Mouse (Mus musculus) forebrain, embryonic 11.5 days (tissue): Measurements from ENCODE around the gene Grasp. TPM values are rescaled to one million over a fixed set of nuclear protein-coding genes. Genes with fewer than 3 reads are reported as not detected.

Experiments used
- ATAC-seq: fragments of 200-750 bp; cut with Nextera tagmentation; replicated peaks from 2 replicates; pipeline ENCODE4 v1.8.0; 2017; ENCODE audit warnings: moderate TSS enrichment; ENCODE audit not compliant: low FRiP score
- DNase-seq: peaks from one replicate; pipeline ENCODE4 v3.0.0-alpha.2; 2017; ENCODE audit warnings: low spot score
- H3K27ac ChIP-seq: fragments of 300-500 bp; sonication (generic); 2 replicates; pipeline ENCODE4 v1.5.1; 2014; ENCODE audit warnings: low read depth, low read length
- H3K27me3 ChIP-seq: fragments of 300-500 bp; sonication (generic); 2 replicates; pipeline ENCODE4 v1.6.1; 2014; ENCODE audit warnings: mild to moderate bottlenecking, low read length, mixed read lengths; ENCODE audit not compliant: control insufficient read depth, insufficient read depth
- H3K36me3 ChIP-seq: fragments of 300-500 bp; sonication (generic); 2 replicates; pipeline ENCODE4 v1.6.1; 2014; ENCODE audit warnings: mild to moderate bottlenecking, low read length, moderate library complexity, mixed read lengths; ENCODE audit not compliant: control insufficient read depth, insufficient read depth
- H3K4me1 ChIP-seq: fragments of 300-500 bp; sonication (generic); replicated peaks from 2 replicates; pipeline ENCODE4 v1.6.1; 2014; ENCODE audit warnings: low read length, mixed read lengths; ENCODE audit not compliant: control insufficient read depth, insufficient read depth
- H3K4me2 ChIP-seq: fragments of 300-500 bp; sonication (generic); 2 replicates; pipeline ENCODE4 v1.6.1; 2014; ENCODE audit warnings: low read depth, mild to moderate bottlenecking, low read length, moderate library complexity, mixed read lengths; ENCODE audit not compliant: severe bottlenecking
- H3K4me3 ChIP-seq: fragments of 300-500 bp; sonication (generic); 2 replicates; pipeline ENCODE4 v1.5.1; 2014; ENCODE audit warnings: low read depth, low read length
- H3K9ac ChIP-seq: fragments of 300-500 bp; sonication (generic); 2 replicates; pipeline ENCODE4 v1.6.1; 2014; ENCODE audit warnings: low read length
- H3K9me3 ChIP-seq: fragments of 300-500 bp; sonication (generic); 2 replicates; pipeline ENCODE4 v1.6.1; 2016; ENCODE audit warnings: low read length, mixed read lengths; ENCODE audit not compliant: control insufficient read depth
- WGBS: fragments of 180-500 bp; shearing (Covaris S2); extraction: QIAGEN DNeasy Blood & Tissue Kit; methylation state at CpG from one replicate; pipeline ENCODE4 v1.1.7; 2014; 5-methylcytosine and 5-hydroxymethylcytosine counted together
- polyA plus RNA-seq: library from polyadenylated mRNA; unstranded; fragments of >200 nt; fragmentation: Nextera tagmentation; extraction: Ambion mirVana; gene quantifications from 2 replicates; pipeline ENCODE4 v1.2.1, GENCODE M21; 2014

Gene Grasp
- polyA plus RNA-seq, 1 experiment from 2014 or later, result 4.6 TPM

DNA sequence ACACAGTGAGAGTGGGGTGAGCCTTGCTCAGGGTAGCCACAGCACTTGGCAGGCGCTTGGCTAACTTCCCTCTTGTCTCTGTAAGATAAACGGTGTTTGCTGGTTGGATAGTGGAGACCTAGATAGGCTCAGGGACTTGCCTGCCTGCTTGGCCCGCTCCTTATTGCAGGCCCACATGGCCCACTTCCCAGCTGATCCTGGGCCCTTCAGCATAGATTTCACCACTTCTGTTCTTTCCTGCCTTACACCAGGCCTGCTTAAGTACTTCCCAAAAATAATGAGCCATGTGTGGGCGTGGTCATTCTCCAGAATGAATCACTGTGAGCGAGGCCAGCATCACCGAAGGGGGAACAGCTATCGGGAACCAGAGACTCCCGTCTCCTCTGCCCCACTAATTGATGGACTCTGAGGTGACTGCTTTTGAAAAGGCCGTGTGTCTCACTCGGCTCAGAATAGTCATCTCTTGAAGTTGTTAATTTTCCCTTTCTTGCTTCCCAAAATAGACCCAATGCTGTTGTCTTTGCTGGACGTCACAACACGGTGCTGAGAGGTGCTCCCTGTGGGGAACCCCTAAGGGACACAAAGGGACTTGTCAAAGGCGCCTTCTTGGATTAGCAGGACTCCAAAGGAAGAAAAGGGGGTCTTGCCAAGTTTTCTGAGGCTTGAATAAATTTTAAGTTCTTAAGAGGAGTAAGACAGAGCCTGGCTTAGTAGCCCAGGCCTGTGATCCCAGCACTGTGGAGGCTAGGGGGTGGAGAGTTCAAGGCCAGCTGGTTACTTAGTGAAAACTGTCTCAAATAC is 32.3 kb upstream of the Grasp start:
- DNase-seq (peak; percentile 80), ATAC-seq (peak; percentile 83)
- peak overlapping the region; percentile 62; the same call in 1 of the 2 replicates for H3K27ac ChIP-seq
- peaks cover 18% of the 10 kb centered on the region; the same call in 1 of the 2 replicates for H3K4me1 ChIP-seq
- H3K36me3 ChIP-seq, result peaks cover 14% of the 10 kb centered on the region; the same call in 1 of the 2 replicates
- no peaks in the 10 kb centered on the region for H3K27me3 ChIP-seq
- H3K4me2 ChIP-seq, result no peak overlapping the region
- WGBS, result 17% methylated on average over 13 of the region's 13 CpGs
- no peak overlapping the region for H3K4me3 ChIP-seq
- no peaks in the 10 kb centered on the region; the same call in 1 of the 2 replicates for H3K9me3 ChIP-seq
- H3K9ac ChIP-seq, result no peak overlapping the region

DNA sequence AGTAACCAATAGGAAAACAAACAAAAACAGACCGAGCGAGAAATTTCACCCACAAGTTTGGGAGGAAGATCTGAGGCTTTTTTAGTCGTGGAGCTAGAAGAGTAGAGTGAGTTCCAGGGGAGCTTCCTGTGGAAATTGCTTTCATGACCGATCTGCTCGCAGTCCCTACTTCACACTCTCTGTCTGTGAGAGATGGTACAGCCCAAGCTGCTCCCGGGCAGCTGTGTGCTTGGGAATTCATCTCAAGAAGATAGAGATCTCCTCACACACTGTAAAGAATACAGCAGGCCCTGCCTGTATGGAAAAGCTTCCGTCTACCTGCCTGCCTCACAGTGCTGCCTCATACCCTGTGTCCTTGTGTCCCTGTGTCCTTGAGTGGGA is 31.7 kb upstream of the Grasp start:
- H3K36me3 ChIP-seq, result peaks cover 14% of the 10 kb centered on the region; the same call in 1 of the 2 replicates
- no peak overlapping the region for H3K4me3 ChIP-seq
- H3K27me3 ChIP-seq, result no peaks in the 10 kb centered on the region
- no peaks in the 10 kb centered on the region; the same call in 1 of the 2 replicates for H3K9me3 ChIP-seq
- peaks cover 18% of the 10 kb centered on the region; the same call in 1 of the 2 replicates for H3K4me1 ChIP-seq
- peak overlapping the region; percentile 62; the same call in 1 of the 2 replicates for H3K27ac ChIP-seq
- no peak for ATAC-seq
- 41% methylated on average over 7 of the region's 7 CpGs for WGBS
- no peak overlapping the region for H3K4me2 ChIP-seq
- H3K9ac ChIP-seq, result no peak overlapping the region
- no peak for DNase-seq

DNA sequence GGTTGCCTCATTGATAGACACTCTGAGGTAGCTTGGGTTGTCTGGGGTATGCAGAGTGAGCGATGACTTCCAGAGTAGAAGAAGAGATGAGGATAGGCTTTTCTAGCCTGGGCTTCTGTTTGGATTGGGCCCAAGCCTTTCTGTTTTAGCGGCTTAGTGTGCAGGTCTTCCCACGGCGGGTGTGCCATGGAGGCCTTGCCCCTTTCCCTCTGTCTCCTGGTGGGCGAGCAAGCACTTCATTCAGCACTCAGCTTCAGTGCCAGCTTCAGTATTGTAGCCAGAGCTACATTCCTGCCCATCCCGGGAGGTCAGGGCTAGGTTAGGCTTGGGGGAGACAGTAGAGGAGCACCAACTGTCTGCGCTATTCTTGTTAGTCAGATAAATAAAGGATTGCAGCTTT is 31.3 kb upstream of the Grasp start:
- H3K4me1 ChIP-seq, result peaks cover 18% of the 10 kb centered on the region; the same call in 1 of the 2 replicates
- H3K4me2 ChIP-seq, result no peak overlapping the region
- no peak for ATAC-seq
- H3K4me3 ChIP-seq, result no peak overlapping the region
- no peak overlapping the region for H3K27ac ChIP-seq
- H3K9me3 ChIP-seq, result no peaks in the 10 kb centered on the region; the same call in 1 of the 2 replicates
- no peaks in the 10 kb centered on the region for H3K27me3 ChIP-seq
- no peak for DNase-seq
- 87% methylated on average over 7 of the region's 7 CpGs for WGBS
- peaks cover 14% of the 10 kb centered on the region; the same call in 1 of the 2 replicates for H3K36me3 ChIP-seq
- H3K9ac ChIP-seq, result no peak overlapping the region

DNA sequence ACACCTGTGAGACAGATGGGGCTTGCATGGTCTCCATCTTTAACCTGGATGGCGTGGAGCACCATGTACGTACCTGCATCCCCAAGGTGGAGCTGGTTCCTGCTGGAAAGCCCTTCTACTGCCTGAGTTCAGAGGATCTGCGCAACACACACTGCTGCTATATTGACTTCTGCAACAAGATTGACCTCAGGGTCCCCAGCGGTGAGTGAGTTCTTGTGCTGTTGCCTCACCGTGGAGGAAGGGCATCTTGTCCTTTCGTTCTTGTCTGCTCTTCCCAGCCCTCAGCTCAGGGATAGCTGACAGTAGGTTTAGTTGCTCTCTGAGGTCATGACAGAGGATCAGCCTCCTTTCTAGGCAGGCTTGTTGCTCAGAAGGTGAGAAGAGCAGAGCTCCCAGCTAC is 30.0 kb upstream of the Grasp start:
- no peaks in the 10 kb centered on the region for H3K27me3 ChIP-seq
- no peak overlapping the region for H3K9ac ChIP-seq
- no peaks in the 10 kb centered on the region; the same call in 1 of the 2 replicates for H3K9me3 ChIP-seq
- H3K4me2 ChIP-seq, result no peak overlapping the region
- ATAC-seq (no peak), DNase-seq (no peak)
- no peak overlapping the region for H3K4me3 ChIP-seq
- H3K4me1 ChIP-seq, result peaks cover 18% of the 10 kb centered on the region; the same call in 1 of the 2 replicates
- H3K36me3 ChIP-seq, result peaks cover 14% of the 10 kb centered on the region; the same call in 1 of the 2 replicates
- H3K27ac ChIP-seq, result no peak overlapping the region
- 97% methylated on average over 6 of the region's 6 CpGs for WGBS

DNA sequence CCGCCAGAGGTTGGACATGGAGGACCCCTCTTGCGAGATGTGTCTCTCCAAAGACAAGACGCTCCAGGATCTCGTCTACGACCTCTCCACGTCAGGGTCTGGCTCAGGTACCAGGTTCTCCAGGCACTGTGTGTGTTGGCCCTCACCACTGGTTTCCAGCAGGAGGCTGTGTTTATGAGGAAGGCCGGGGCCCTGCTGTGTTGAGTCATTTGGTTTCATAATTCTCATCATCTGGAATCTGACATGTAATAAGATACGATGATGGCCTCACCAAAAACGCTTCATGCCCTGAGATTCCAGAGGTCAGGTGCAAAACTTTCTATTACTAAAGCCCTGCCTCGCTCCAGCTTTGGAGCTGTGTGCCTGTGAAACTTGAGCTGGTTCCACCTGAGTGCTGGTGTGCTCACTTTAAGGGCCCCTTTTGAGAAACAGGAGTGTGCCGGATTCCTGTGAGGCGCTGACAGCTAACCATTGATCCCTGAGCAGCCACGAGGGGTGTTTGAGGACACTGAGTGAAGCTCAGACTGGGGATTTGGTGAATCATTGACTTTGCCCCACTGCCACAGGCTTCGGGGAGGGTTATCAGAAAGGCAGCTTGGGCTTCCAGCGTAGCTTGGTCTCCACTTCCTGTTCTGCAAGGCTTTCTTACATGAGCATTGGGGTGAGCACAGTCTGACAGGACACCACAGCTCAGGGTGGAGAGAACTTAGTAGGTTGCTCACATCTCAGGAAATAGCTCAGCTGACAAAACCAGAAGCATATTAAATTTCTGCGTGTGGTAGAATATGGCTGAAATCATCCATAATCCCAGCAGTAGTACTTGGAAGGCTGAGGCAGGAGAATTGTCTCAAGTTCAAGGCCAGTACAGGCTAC is 28.8 kb upstream of the Grasp start:
- ATAC-seq (no peak), DNase-seq (no peak)
- Histone ChIP-seq H3K9ac (no peak overlapping the region), H3K4me3 (no peak overlapping the region), H3K4me1 (peaks cover 18% of the 10 kb centered on the region; the same call in 1 of the 2 replicates), H3K27me3 (no peaks in the 10 kb centered on the region), H3K36me3 (peaks cover 17% of the 10 kb centered on the region; the same call in 1 of the 2 replicates), H3K4me2 (no peak overlapping the region), H3K27ac (no peak overlapping the region), H3K9me3 (no peaks in the 10 kb centered on the region; the same call in 1 of the 2 replicates)
- 94% methylated on average over 16 of the region's 16 CpGs for WGBS

DNA sequence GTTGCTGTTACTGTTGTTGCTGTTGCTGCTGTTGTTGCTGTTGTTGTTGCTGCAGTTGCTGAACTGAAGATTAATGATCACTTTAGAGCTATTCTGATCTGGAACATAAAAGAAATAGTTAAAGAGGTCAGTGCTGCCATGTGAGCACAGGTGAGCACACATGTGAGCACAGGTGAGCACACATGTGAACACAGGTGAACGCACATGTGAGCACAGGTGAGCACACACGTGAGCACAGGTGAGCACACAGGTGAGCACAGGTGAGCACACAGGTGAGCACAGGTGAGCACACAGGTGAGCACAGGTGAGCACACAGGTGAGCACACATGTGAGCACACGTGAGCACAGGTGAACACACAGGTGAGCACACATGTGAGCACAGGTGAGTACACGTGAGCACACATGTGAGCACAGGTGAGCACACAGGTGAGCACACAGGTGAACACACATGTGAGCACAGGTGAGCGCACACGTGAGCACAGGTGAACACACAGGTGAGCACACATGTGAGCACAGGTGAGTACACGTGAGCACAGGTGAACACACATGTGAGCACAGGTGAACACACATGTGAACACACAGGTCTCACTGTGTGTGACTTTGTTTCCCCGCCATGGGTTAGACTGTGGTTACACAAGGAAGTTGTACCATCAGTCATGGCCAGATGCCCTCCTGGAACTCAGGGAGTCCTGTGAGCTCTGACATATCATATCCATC is 27.8 kb upstream of the Grasp start:
- ATAC-seq (no peak), DNase-seq (no peak)

DNA sequence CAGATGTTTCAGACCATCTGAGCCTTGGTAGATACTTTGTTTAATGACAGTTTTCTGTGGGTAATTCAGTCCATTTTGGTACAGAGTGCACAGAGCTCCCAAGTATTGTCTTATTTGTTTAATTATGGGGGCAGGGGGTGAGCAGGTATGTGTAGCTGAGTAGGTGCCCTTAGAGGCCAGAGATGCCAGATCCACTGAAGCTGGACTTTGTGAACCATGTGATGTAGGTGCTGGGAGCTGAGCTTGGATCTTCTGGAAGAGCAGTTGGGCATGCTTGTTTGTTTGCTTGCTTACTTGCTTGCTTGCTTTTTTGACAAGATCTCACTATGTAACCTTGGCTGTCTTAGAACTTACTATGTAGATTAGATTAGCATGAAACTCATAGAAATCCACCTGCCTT is 27.0 kb upstream of the Grasp start:
- DNase-seq (no peak), ATAC-seq (no peak)
- no peak overlapping the region for H3K27ac ChIP-seq
- H3K4me2 ChIP-seq, result no peak overlapping the region
- peaks cover 28% of the 10 kb centered on the region; the same call in 1 of the 2 replicates for H3K36me3 ChIP-seq
- peaks cover 7% of the 10 kb centered on the region; the same call in 1 of the 2 replicates for H3K4me1 ChIP-seq
- H3K4me3 ChIP-seq, result no peak overlapping the region
- no peaks in the 10 kb centered on the region for H3K27me3 ChIP-seq
- no peak overlapping the region for H3K9ac ChIP-seq
- H3K9me3 ChIP-seq, result no peaks in the 10 kb centered on the region; the same call in 1 of the 2 replicates

More for the DNA sequence above, 27.8 kb upstream of the Grasp start:
- no peaks in the 10 kb centered on the region; the same call in 1 of the 2 replicates for H3K9me3 ChIP-seq
- peaks cover 25% of the 10 kb centered on the region; the same call in 1 of the 2 replicates for H3K36me3 ChIP-seq
- no peak overlapping the region for H3K4me2 ChIP-seq
- no peak overlapping the region for H3K4me3 ChIP-seq
- no peak overlapping the region for H3K9ac ChIP-seq
- H3K4me1 ChIP-seq, result peaks cover 13% of the 10 kb centered on the region; the same call in 1 of the 2 replicates
- no peak overlapping the region for H3K27ac ChIP-seq
- H3K27me3 ChIP-seq, result no peaks in the 10 kb centered on the region
- WGBS, result 96% methylated on average over 8 of the region's 8 CpGs
